Mouse (Mus musculus) erythroid progenitor cell, adult 5-6 weeks (primary cell): ENCODE data around the gene Olfr1153. TPM values are rescaled to one million over a fixed set of nuclear protein-coding genes. Genes with fewer than 3 reads are reported as not detected.

Experiments used
- ATAC-seq: replicated peaks from 2 replicates; pipeline ENCODE4 v1.8.0; 2016; ENCODE audit warnings: moderate number of reproducible peaks, mild to moderate bottlenecking, moderate TSS enrichment, inconsistent platforms; ENCODE audit not compliant: poor library complexity, low FRiP score, severe bottlenecking
- total RNA-seq, 2 experiments: library from RNA; stranded (forward) in 1 of 2; stranded (reverse) in 1 of 2; fragments of 150-400 nt in 1 of 2; fragments of 186-747, 209-891 nt in 1 of 2; gene quantifications; 2 replicates each; pipeline versions ENCODE4 v1.2.3 to v1.2.4; 2015 to 2017; ENCODE audit warnings: low replicate concordance in 2 of 2

The Olfr1153 gene
- total RNA-seq (2015; ENCODE audit: low replicate concordance) = not detected in 2 replicates
- not detected in 2 replicates for total RNA-seq (2017; ENCODE audit: low replicate concordance)

DNA sequence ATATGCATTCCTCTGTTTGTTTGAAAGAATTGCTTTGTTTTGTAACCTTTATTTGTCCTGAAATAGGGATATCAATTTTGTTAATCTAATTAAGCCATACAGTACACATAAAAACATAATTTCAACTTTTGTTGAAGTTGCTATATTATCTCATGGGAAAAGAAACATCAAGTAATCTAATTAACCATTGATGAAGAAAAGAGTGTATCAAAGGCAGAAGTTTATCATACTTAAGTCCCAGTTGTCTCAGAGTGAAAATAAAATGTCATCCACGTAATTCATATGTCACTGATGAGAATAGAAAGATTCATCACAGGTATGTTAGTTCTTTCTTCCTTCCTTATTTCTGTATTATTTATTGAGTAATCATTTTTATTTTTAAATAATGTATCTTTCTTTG is at the start of gene Olfr1153:
TSS of gene Olfr1153 (plus strand) at position 301 of the 400 bp plus-strand sequence.
- no peak for ATAC-seq

DNA sequence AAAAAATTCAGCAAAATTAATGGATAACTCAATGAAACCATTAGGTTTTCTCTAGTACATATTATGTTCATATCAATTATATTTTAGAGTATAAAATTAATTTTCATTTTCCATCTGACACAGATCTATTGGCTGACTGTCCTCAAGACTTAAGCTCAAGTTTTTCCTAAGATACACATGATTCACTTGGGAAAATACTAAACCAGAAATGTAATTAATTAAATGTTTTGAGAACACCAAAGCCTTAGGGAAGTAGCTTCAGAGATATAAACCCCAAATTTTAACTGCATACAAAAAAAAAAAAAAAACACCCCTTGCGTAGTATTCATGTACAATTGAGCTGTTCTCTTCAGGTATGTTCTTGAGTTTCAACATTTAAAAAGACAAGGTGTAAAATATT is 39.2 kb upstream of the Olfr1153 start, which contains the start of gene Olfr1151:
TSS of gene Olfr1151 (plus strand) at position 301 of the 400 bp plus-strand sequence.
- ATAC-seq = no peak

DNA sequence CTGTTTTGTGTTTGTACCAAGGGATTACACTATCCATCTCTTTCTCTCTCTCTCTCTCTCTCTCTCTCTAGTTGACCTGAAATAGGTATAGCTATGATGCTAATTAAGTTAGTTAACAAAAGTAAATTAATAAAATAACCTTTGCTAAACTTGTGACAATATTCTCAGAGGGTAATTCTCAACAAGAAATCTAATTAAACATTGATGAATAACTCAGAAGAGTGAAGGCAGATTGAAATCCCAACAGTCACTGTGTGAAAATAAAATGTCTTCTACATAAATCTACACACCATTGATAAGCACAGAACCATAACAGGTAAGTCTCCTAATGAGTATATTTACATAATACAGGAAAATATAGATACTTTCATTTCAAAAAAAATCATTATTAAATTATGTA is 28.6 kb upstream of the Olfr1153 start, which contains the start of gene Olfr1152:
TSS of gene Olfr1152 (plus strand) at position 301 of the 400 bp plus-strand sequence.
- no peak for ATAC-seq

DNA sequence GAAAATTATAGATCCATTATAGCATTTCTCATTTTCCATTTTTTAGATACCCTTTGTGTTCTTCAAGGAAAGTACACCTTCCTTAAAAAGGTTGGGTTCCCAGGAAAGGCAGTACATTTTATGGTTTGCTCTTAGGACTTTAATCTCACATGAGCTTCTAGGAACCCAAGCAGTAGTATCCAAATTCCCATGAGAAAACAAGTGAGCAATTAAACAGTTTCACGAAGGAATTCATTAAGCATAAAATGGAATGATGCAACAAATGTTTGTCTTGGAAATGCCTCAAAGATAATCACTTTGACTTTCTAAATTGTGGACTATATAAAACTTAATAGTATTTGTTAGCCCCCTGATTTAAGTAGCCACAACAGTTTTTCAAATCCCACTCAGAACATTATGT is 10.3 kb downstream of the Olfr1153 start, which contains the start of gene Olfr1154:
TSS of gene Olfr1154 (minus strand) at position 101 of the 400 bp plus-strand sequence.
- ATAC-seq = no peak

DNA sequence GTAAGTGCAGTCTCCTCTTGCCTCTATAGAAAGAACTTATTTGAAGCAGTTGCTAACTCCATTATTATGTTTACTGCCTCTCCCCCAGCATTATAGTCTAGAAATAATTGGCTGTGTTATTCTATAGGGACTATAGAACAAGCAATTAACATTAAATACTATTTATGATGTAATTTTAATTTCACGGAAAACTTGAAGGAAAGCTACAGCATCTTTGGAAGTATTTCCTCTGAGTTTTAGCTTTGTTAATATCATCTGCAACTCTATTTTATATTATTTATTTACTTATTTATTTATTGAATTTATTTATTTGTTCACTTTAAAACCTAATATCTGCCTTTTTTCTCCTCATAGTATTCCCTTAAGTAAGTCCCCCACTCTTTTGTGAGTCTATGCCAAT is 50.3 kb downstream of the Olfr1153 start, which contains the start of gene Olfr1155:
TSS of gene Olfr1155 (minus strand) at position 101 of the 400 bp plus-strand sequence.
- no peak for ATAC-seq

Other genes starting within 250 kb of the Olfr1153 start
- not detected in 2 replicates for gene Olfr1133, start 247.6 kb upstream of the Olfr1153 start, total RNA-seq (2015; ENCODE audit: low replicate concordance)
- gene Olfr1133, start 247.6 kb upstream of the Olfr1153 start, total RNA-seq (2017; ENCODE audit: low replicate concordance) = not detected in 2 replicates
- gene Olfr1134, start 236.5 kb upstream of the Olfr1153 start, total RNA-seq (2015; ENCODE audit: low replicate concordance) = not detected in 2 replicates
- gene Olfr1134, start 236.5 kb upstream of the Olfr1153 start, total RNA-seq (2017; ENCODE audit: low replicate concordance) = not detected in 2 replicates
- not detected in 2 replicates for gene Olfr1135, start 221.3 kb upstream of the Olfr1153 start, total RNA-seq (2015; ENCODE audit: low replicate concordance)
- gene Olfr1135, start 221.3 kb upstream of the Olfr1153 start, total RNA-seq (2017; ENCODE audit: low replicate concordance) = not detected in 2 replicates
- not detected in 2 replicates for gene Olfr1136, start 201.0 kb upstream of the Olfr1153 start, total RNA-seq (2015; ENCODE audit: low replicate concordance)
- not detected in 2 replicates for gene Olfr1136, start 201.0 kb upstream of the Olfr1153 start, total RNA-seq (2017; ENCODE audit: low replicate concordance)
- not detected in 2 replicates for gene Olfr1137, start 181.8 kb upstream of the Olfr1153 start, total RNA-seq (2015; ENCODE audit: low replicate concordance)
- gene Olfr1137, start 181.8 kb upstream of the Olfr1153 start, total RNA-seq (2017; ENCODE audit: low replicate concordance) = not detected in 2 replicates
- gene Olfr1138, start 155.0 kb upstream of the Olfr1153 start, total RNA-seq (2015; ENCODE audit: low replicate concordance) = not detected in 2 replicates
- gene Olfr1138, start 155.0 kb upstream of the Olfr1153 start, total RNA-seq (2017; ENCODE audit: low replicate concordance) = not detected in 2 replicates
- gene Olfr1140, start 151.2 kb upstream of the Olfr1153 start, total RNA-seq (2015; ENCODE audit: low replicate concordance) = not detected in 2 replicates
- gene Olfr1140, start 151.2 kb upstream of the Olfr1153 start, total RNA-seq (2017; ENCODE audit: low replicate concordance) = not detected in 2 replicates
- gene Olfr1141, start 141.0 kb upstream of the Olfr1153 start, total RNA-seq (2015; ENCODE audit: low replicate concordance) = not detected in 2 replicates
- gene Olfr1141, start 141.0 kb upstream of the Olfr1153 start, total RNA-seq (2017; ENCODE audit: low replicate concordance) = not detected in 2 replicates
- not detected in 2 replicates for gene Olfr152, start 115.5 kb upstream of the Olfr1153 start, total RNA-seq (2015; ENCODE audit: low replicate concordance)
- not detected in 2 replicates for gene Olfr152, start 115.5 kb upstream of the Olfr1153 start, total RNA-seq (2017; ENCODE audit: low replicate concordance)
- not detected in 2 replicates for gene Olfr1143, start 94.4 kb upstream of the Olfr1153 start, total RNA-seq (2015; ENCODE audit: low replicate concordance)
- gene Olfr1143, start 94.4 kb upstream of the Olfr1153 start, total RNA-seq (2017; ENCODE audit: low replicate concordance) = not detected in 2 replicates
- gene Olfr1145, start 85.1 kb upstream of the Olfr1153 start, total RNA-seq (2015; ENCODE audit: low replicate concordance) = not detected in 2 replicates
- gene Olfr1145, start 85.1 kb upstream of the Olfr1153 start, total RNA-seq (2017; ENCODE audit: low replicate concordance) = not detected in 2 replicates
- gene Olfr1148, start 64.4 kb upstream of the Olfr1153 start, total RNA-seq (2015; ENCODE audit: low replicate concordance) = not detected in 2 replicates
- gene Olfr1148, start 64.4 kb upstream of the Olfr1153 start, total RNA-seq (2017; ENCODE audit: low replicate concordance) = not detected in 2 replicates
- gene Olfr1150-ps1, start 51.0 kb upstream of the Olfr1153 start, total RNA-seq (2015; ENCODE audit: low replicate concordance) = not detected in 2 replicates
- not detected in 2 replicates for gene Olfr1150-ps1, start 51.0 kb upstream of the Olfr1153 start, total RNA-seq (2017; ENCODE audit: low replicate concordance)
- not detected in 2 replicates for gene Olfr1151, start 39.1 kb upstream of the Olfr1153 start, total RNA-seq (2015; ENCODE audit: low replicate concordance)
- not detected in 2 replicates for gene Olfr1151, start 39.1 kb upstream of the Olfr1153 start, total RNA-seq (2017; ENCODE audit: low replicate concordance)
- not detected in 2 replicates for gene Olfr1152, start 28.5 kb upstream of the Olfr1153 start, total RNA-seq (2015; ENCODE audit: low replicate concordance)
- not detected in 2 replicates for gene Olfr1152, start 28.5 kb upstream of the Olfr1153 start, total RNA-seq (2017; ENCODE audit: low replicate concordance)
- not detected in 2 replicates for gene Olfr1154, start 10.2 kb downstream of the Olfr1153 start, total RNA-seq (2015; ENCODE audit: low replicate concordance)
- gene Olfr1154, start 10.2 kb downstream of the Olfr1153 start, total RNA-seq (2017; ENCODE audit: low replicate concordance) = not detected in 2 replicates
- not detected in 2 replicates for gene Olfr1155, start 50.2 kb downstream of the Olfr1153 start, total RNA-seq (2015; ENCODE audit: low replicate concordance)
- gene Olfr1155, start 50.2 kb downstream of the Olfr1153 start, total RNA-seq (2017; ENCODE audit: low replicate concordance) = not detected in 2 replicates
- not detected in 2 replicates for gene Olfr1156, start 58.1 kb downstream of the Olfr1153 start, total RNA-seq (2015; ENCODE audit: low replicate concordance)
- gene Olfr1156, start 58.1 kb downstream of the Olfr1153 start, total RNA-seq (2017; ENCODE audit: low replicate concordance) = not detected in 2 replicates
- gene Olfr1157, start 73.3 kb downstream of the Olfr1153 start, total RNA-seq (2015; ENCODE audit: low replicate concordance) = not detected in 2 replicates
- gene Olfr1157, start 73.3 kb downstream of the Olfr1153 start, total RNA-seq (2017; ENCODE audit: low replicate concordance) = not detected in 2 replicates
- gene Olfr74, start 79.7 kb downstream of the Olfr1153 start, total RNA-seq (2015; ENCODE audit: low replicate concordance) = not detected in 2 replicates
- not detected in 2 replicates for gene Olfr74, start 79.7 kb downstream of the Olfr1153 start, total RNA-seq (2017; ENCODE audit: low replicate concordance)
- not detected in 2 replicates for gene Olfr1158, start 95.2 kb downstream of the Olfr1153 start, total RNA-seq (2015; ENCODE audit: low replicate concordance)
- gene Olfr1158, start 95.2 kb downstream of the Olfr1153 start, total RNA-seq (2017; ENCODE audit: low replicate concordance) = not detected in 2 replicates
- gene Olfr1160, start 113.3 kb downstream of the Olfr1153 start, total RNA-seq (2015; ENCODE audit: low replicate concordance) = not detected in 2 replicates
- gene Olfr1160, start 113.3 kb downstream of the Olfr1153 start, total RNA-seq (2017; ENCODE audit: low replicate concordance) = not detected in 2 replicates
- gene Olfr1161, start 127.8 kb downstream of the Olfr1153 start, total RNA-seq (2015; ENCODE audit: low replicate concordance) = not detected in 2 replicates
- gene Olfr1161, start 127.8 kb downstream of the Olfr1153 start, total RNA-seq (2017; ENCODE audit: low replicate concordance) = not detected in 2 replicates
- gene Olfr73, start 142.7 kb downstream of the Olfr1153 start, total RNA-seq (2015; ENCODE audit: low replicate concordance) = not detected in 2 replicates
- not detected in 2 replicates for gene Olfr73, start 142.7 kb downstream of the Olfr1153 start, total RNA-seq (2017; ENCODE audit: low replicate concordance)
- not detected in 2 replicates for gene Olfr1162, start 156.2 kb downstream of the Olfr1153 start, total RNA-seq (2015; ENCODE audit: low replicate concordance)
- gene Olfr1162, start 156.2 kb downstream of the Olfr1153 start, total RNA-seq (2017; ENCODE audit: low replicate concordance) = not detected in 2 replicates
- not detected in 2 replicates for gene Olfr1163, start 176.9 kb downstream of the Olfr1153 start, total RNA-seq (2015; ENCODE audit: low replicate concordance)
- not detected in 2 replicates for gene Olfr1163, start 176.9 kb downstream of the Olfr1153 start, total RNA-seq (2017; ENCODE audit: low replicate concordance)
- gene Olfr1164, start 199.0 kb downstream of the Olfr1153 start, total RNA-seq (2015; ENCODE audit: low replicate concordance) = not detected in 2 replicates
- gene Olfr1164, start 199.0 kb downstream of the Olfr1153 start, total RNA-seq (2017; ENCODE audit: low replicate concordance) = not detected in 2 replicates
- not detected in 2 replicates for gene Olfr1166, start 233.3 kb downstream of the Olfr1153 start, total RNA-seq (2015; ENCODE audit: low replicate concordance)
- not detected in 2 replicates for gene Olfr1166, start 233.3 kb downstream of the Olfr1153 start, total RNA-seq (2017; ENCODE audit: low replicate concordance)